Mouse (Mus musculus) lung, adult 2 months (tissue): ENCODE data around the gene Mbtps1. TPM values are rescaled to one million over a fixed set of nuclear protein-coding genes. Genes with fewer than 3 reads are reported as not detected.

Source experiments
- DNase-seq: peaks from one replicate; pipeline ENCODE4 v3.0.0; 2022
- H3K4me1 ChIP-seq: fragments of 200-500 bp; 2 replicates; pipeline ENCODE4 v1.6.1; 2011; ENCODE audit warnings: low read length; ENCODE audit not compliant: control insufficient read depth, insufficient read depth
- H3K4me3 ChIP-seq: fragments of 200-500 bp; replicated peaks from 2 replicates; pipeline ENCODE3; 2011; ENCODE audit warnings: low read depth, mild to moderate bottlenecking, control low read depth, low read length; ENCODE audit errors: extremely low read depth
- CTCF ChIP-seq: fragments of 200-500 bp; IDR thresholded peaks from 2 replicates; pipeline ENCODE4 v1.5.1; 2011; ENCODE audit warnings: mild to moderate bottlenecking, low read length, control low read depth; ENCODE audit not compliant: insufficient read depth
- POLR2A ChIP-seq: fragments of 200-500 bp; IDR thresholded peaks from 2 replicates; pipeline ENCODE4 v1.6.1; 2011; ENCODE audit warnings: low read depth, mild to moderate bottlenecking, control low read depth, low read length, borderline replicate concordance; ENCODE audit errors: extremely low read depth
- WGBS: fragments of 180-500 bp; shearing (Covaris S2); methylation state at CpG from one replicate; pipeline ENCODE4 v1.1.7; 2018; 5-methylcytosine and 5-hydroxymethylcytosine counted together
- polyA plus RNA-seq: library from polyadenylated mRNA; depleted of rRNA; stranded (reverse); fragments of >200 nt; gene quantifications from 2 replicates; pipeline ENCODE4 v1.2.3, GENCODE M21; 2012; rRNA removed

The Mbtps1 gene
- polyA plus RNA-seq, 1 experiment: 87.4 TPM

GRCm38 (mm10) chr8:119487093-119487492 lies 71.4 kb downstream of the Mbtps1 start:
- H3K4me3 ChIP-seq: no peak overlapping the region
- TF ChIP-seq POLR2A: no peak
- no peak for TF ChIP-seq CTCF
- DNase-seq: no peak
- 74% methylated on average over 7 of the region's 7 CpGs for WGBS
- H3K4me1 ChIP-seq: peaks cover 3% of the 10 kb centered on the region; the same call in 1 of the 2 replicates

- H3K4me1 ChIP-seq: no peaks in the 10 kb centered on the region
- no peak for TF ChIP-seq POLR2A
- DNase-seq: no peak
- no peak overlapping the region for H3K4me3 ChIP-seq
- WGBS: 84% methylated on average over 11 of the region's 11 CpGs
These were observed 74.2 kb downstream of the Mbtps1 start for GRCm38 (mm10) chr8:119484145-119484896.

- Histone ChIP-seq H3K4me1 (no peaks in the 10 kb centered on the region), H3K4me3 (no peak overlapping the region)
- WGBS: 30% methylated on average over 5 of the region's 5 CpGs
- TF ChIP-seq POLR2A: no peak
- TF ChIP-seq CTCF: no peak
- no peak for DNase-seq
These were observed 79.9 kb downstream of the Mbtps1 start for GRCm38 (mm10) chr8:119478684-119479083.

GRCm38 (mm10) chr8:119468091-119468490 lies 90.4 kb downstream of the Mbtps1 start:
- no peak overlapping the region for H3K4me3 ChIP-seq
- no peak for DNase-seq
- no peak for TF ChIP-seq CTCF
- no peak for TF ChIP-seq POLR2A
- no peaks in the 10 kb centered on the region for H3K4me1 ChIP-seq
- 73% methylated on average over 8 of the region's 8 CpGs for WGBS

- 77% methylated on average over 10 of the region's 10 CpGs for WGBS
- no peak for DNase-seq
- Histone ChIP-seq H3K4me1 (no peaks in the 10 kb centered on the region), H3K4me3 (no peak overlapping the region)
- TF ChIP-seq CTCF (no peak), POLR2A (no peak)
These were observed 91.7 kb downstream of the Mbtps1 start for GRCm38 (mm10) chr8:119466794-119467193.

- WGBS: 6% methylated on average over 18 of the region's 18 CpGs
- no peaks in the 10 kb centered on the region for H3K4me1 ChIP-seq
- DNase-seq: no peak
- no peak for TF ChIP-seq POLR2A
- no peak for TF ChIP-seq CTCF
- H3K4me3 ChIP-seq: no peak overlapping the region
These were observed 92.4 kb downstream of the Mbtps1 start for GRCm38 (mm10) chr8:119466105-119466504.

- Histone ChIP-seq H3K4me1 (no peaks in the 10 kb centered on the region), H3K4me3 (no peak overlapping the region)
- DNase-seq: no peak
- TF ChIP-seq CTCF (no peak), POLR2A (no peak)
- 52% methylated on average over 7 of the region's 7 CpGs for WGBS
These were observed 94.8 kb downstream of the Mbtps1 start for GRCm38 (mm10) chr8:119463709-119464108.

GRCm38 (mm10) chr8:119461356-119461755 lies 97.2 kb downstream of the Mbtps1 start:
- TF ChIP-seq CTCF: no peak
- TF ChIP-seq POLR2A: no peak
- WGBS: 59% methylated on average over 9 of the region's 9 CpGs
- Histone ChIP-seq H3K4me1 (no peaks in the 10 kb centered on the region), H3K4me3 (no peak overlapping the region)
- no peak for DNase-seq

GRCm38 (mm10) chr8:119459724-119460123 lies 98.8 kb downstream of the Mbtps1 start:
- whole genome bisulfite sequencing: 33% methylated on average over 16 of the region's 16 CpGs
- DNase-seq: no peak
- no peaks in the 10 kb centered on the region for H3K4me1 ChIP-seq
- no peak for TF ChIP-seq POLR2A
- TF ChIP-seq CTCF: no peak
- H3K4me3 ChIP-seq: no peak overlapping the region

Other genes starting within 250 kb of the Mbtps1 start
- 90.7 and 130 TPM in 2 replicates for gene Hsbp1, start 214.2 kb downstream of the Mbtps1 start, polyA plus RNA-seq
- gene Mlycd, start 163.9 kb downstream of the Mbtps1 start, polyA plus RNA-seq: 26.9 and 32.0 TPM in 2 replicates
- 48.8 and 57.9 TPM in 2 replicates for gene Osgin1, start 124.6 kb downstream of the Mbtps1 start, polyA plus RNA-seq
- 0.63 and 1.0 TPM in 2 replicates for gene Necab2, start 112.0 kb downstream of the Mbtps1 start, polyA plus RNA-seq
- gene Slc38a8, start 57.0 kb downstream of the Mbtps1 start, polyA plus RNA-seq: 0.14 TPM in 1 of 2 replicates, not detected in the other
- 24.1 and 27.7 TPM in 2 replicates for gene Hsdl1, start 16.4 kb upstream of the Mbtps1 start, polyA plus RNA-seq
- 5.0 and 5.3 TPM in 2 replicates for gene Dnaaf1, start 16.5 kb upstream of the Mbtps1 start, polyA plus RNA-seq
- gene Taf1c, start 46.5 kb upstream of the Mbtps1 start, polyA plus RNA-seq: 17.6 and 19.5 TPM in 2 replicates
- gene Adad2, start 54.0 kb upstream of the Mbtps1 start, polyA plus RNA-seq: not detected in 2 replicates
- 0.17 and 0.51 TPM in 2 replicates for gene Kcng4, start 76.9 kb upstream of the Mbtps1 start, polyA plus RNA-seq
- gene Wfdc1, start 107.6 kb upstream of the Mbtps1 start, polyA plus RNA-seq: 122 and 130 TPM in 2 replicates
- gene Atp2c2, start 141.3 kb upstream of the Mbtps1 start, polyA plus RNA-seq: 5.4 and 7.2 TPM in 2 replicates
- 10.2 and 10.8 TPM in 2 replicates for gene Tldc1, start 219.7 kb upstream of the Mbtps1 start, polyA plus RNA-seq